Mouse (Mus musculus): ENCODE data around the gene Ptbp2.
A peak's percentile ranks its signal among the peaks of the same experiment; 100 is the strongest.

Ptbp2 gene

GRCm38 (mm10) chr3:119784366-119784765, at the start of gene Ptbp2:
Gene Ptbp2, minus strand, starts transcription at chr3:119784466.
- no peak for DNase-seq (ENCODE audit: low spot score in 2 of 2)

GRCm38 (mm10) chr3:119814678-119815077, 30.4 kb upstream of the Ptbp2 start:
- no peak for DNase-seq (ENCODE audit: low spot score in 2 of 2)

DNA sequence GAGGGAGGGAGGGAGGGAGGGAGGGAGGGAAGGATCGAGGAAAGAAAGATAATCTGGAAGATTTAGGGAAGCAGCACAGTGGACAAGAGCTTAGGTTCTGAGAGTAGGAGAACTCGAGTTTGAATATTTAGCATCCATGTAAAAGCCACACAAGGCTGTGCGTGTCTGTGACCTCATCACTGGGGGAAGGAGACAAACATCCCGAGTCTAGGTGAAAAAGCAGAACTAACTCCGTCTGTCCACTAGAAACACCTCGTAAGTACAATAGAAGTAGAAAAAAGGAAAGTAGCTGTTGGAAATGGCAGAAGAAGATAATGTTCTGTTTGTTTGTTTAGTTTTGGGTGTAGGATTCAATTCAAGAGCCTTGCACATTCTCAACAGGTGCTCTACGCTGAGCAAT, 21.9 kb upstream of the Ptbp2 start:
- no peak for DNase-seq (ENCODE audit: low spot score in 2 of 2)

DNA sequence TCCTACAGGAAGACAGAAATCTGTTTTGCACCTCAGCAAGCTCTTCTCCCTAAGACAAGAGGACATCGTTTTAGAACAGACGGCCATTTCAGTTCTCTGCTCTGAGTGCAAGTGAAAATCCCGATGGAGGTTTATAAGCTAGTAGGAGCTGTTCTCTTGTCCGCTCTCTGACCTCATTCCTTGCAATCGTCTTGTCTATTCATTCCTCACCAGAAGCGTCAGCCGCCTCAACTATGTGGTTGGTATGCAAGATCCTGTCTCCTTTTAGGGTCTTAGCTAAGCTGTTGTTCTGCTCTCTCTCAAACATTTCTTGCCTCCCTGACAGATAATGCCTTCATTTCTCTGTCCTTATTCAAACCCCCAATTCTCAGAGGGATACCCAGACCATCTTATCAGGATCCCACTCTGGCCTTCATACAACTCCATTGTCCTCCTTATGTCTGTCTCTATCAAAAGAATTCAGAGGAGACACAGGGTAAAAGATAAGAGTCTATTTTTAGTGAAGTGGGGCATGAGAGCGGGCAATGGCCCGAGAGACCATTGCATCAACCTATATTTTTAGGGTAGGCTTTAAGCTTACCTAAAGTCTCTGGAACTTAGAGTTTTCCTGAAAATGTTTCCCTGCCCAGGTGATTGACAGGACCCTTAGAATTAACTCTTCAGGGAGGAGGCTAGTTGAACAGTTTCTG, 10.6 kb upstream of the Ptbp2 start:
- no peak for DNase-seq (ENCODE audit: low spot score in 2 of 2)

DNA sequence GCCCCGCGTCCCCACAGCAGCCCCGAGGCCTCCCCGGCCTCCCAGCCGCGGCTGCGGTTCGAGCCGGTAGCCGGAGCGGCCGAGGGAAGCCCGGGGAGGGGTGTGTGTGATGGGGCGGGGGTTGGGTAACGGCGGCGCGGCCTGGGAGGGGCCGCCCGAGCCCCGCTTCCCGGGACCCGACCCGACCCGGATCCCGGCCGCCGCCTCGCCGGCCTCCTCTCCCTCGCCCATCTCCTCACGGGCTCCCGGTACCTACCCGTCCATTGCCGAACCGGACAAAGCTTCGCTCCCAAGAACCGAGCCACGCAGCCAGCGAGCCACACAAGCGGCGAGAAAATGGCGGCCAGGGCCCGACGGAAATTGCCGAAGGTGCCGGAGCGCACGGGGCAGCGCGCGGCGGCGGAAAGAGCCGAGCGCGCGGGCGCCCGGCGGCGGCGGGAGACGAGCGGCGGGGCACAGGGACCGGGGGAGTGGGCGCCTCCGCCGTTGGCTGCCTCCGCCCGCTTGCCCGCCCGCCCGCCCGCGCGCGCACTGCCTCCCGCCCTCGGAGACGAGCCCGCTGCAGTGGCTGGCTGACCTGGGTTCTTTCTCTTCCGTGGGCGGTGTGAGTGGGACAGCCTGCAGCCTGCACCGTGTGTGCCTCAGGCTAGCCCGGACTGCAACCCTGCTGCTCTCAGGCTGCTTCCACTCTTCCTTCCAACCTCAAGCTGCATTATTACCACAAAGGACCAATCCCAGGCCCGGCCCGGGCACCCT, 1.1 kb downstream of the Ptbp2 start:
- DNase-seq (ENCODE audit: low spot score in 2 of 2), result peak; percentile 78 to 80

DNA sequence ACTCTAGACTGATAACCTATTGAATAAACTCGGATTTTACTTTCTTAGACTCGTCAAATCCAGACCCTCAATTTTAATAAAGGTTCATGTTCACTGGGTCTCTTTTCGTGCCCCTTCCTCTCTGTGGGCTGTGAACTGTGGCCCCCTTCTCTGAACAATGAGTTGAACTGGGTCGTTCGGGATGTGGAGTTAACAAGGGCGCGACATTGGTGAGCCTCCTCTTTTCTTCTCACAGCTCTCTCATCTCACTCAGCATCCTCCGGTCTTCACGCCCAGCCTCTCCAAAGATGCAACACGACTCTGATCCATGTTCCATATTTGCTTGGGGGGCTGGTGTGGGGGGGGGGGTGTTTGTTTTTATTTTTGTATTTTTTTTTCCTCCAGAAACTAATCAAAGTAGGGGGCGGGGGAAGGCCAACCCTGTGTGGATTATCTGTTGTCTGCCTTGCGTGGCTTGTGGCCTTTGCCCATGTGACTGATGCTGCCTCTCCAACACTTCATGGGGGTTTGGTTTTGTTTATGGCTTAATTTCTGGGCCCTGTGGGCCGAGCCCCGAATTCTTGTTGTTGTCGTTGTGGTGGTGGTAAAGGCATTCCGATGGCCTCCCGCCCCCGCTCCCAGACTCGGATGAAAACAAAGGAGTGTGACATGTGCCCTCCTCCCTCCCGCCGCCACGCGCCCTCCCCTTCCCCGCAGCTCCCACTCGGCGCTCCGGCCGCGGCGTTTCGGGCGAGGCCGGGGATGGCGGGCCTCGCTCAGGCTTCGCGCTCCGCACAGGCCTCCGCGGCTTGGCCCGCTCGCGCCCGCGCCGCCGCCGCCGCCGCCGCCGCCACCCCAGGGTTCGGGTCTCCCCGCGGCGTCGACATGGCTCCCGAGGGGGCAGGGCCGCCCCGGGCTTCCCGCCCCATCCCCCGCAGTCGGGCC, 2.0 kb downstream of the Ptbp2 start:
- DNase-seq (ENCODE audit: low spot score in 2 of 2), result peak in 1 of 2 experiments; percentile 23

DNA sequence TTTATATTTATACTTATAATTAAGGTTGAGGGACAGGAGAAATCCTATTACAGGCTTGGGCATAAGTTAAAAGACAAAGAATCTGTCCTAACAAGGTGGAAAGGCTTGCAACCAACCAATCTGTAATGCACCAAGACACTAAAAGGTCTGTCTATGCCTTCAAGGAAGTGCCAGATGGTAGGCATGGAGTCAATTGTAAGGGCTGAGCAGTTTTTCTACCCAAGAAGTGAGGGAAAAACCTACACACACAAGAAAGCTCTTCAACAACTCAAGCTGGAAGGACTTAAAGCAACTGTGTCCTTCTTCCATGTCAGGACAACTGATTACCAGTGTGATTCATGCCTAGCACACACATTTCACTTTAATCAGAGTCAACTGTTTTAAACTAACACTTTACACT, 3.4 kb downstream of the Ptbp2 start:
- no peak for DNase-seq (ENCODE audit: low spot score in 2 of 2)

DNA sequence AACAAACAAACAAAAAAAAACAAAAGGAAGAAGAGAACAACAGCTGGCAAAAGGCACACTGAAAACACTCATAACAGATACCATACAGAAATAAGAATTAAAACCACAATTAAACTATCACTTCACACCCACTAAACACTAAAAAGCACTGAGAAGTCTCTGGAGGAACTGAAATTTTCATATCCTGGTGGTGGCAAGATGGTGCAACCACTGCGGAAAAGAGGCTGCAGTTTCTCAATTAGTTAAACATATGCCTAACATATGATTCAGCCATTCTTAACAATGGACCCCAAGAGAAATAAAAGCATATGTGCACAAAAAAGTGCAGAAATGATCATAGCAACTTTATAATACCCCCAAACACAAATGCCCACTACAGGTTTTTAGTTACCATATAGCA, 5.0 kb downstream of the Ptbp2 start:
- peak; percentile 14 to 37 for DNase-seq (ENCODE audit: low spot score in 2 of 2)

- no peak for DNase-seq (ENCODE audit: low spot score in 2 of 2)
These were observed 5.8 kb downstream of the Ptbp2 start for GRCm38 (mm10) chr3:119778431-119778830.

DNA sequence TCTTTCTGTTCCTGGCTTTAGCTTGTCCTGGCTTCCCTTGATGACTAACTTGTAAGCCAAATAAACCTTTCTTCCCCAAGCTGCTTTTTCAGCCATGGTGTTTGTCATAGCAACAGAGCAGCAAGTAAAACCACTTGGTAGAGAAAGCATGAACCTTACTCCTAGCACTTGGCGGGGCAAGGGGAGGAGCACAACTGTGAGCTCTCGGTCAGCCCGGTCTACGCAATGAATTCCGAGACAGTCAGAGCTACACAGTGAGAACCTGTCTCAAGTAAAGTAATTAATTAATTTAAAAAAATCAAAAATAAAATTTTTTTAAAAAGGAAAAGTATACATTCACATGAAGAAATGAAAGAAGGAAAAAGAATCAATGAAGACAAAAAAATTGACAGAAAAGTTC, 8.1 kb downstream of the Ptbp2 start:
- DNase-seq (ENCODE audit: low spot score in 2 of 2), result no peak

- DNase-seq (ENCODE audit: low spot score in 2 of 2), result no peak
These were observed 11.5 kb downstream of the Ptbp2 start for GRCm38 (mm10) chr3:119772789-119773188.

DNA sequence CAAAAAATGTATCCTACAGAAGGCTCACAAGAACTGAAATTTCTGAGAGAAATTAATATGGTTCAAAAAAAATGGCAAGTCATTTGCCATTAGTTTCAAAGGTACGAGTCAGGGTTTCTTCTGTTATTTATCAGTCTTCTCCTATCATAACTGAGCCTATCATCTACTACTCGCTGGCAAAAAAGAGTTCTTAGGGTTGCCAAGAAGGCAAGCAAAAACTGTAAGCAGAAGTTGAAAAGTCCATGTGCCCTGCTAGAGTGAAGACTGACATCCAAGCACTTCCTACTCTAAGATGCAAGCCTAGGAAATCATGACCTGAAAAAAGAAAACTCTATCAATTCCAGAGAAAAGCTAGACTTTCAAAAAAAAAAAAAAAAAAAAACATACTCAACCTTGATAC, 20.5 kb downstream of the Ptbp2 start:
- no peak for DNase-seq (ENCODE audit: low spot score in 2 of 2)

- DNase-seq (ENCODE audit: low spot score in 2 of 2), result no peak
These were observed 22.5 kb downstream of the Ptbp2 start for GRCm38 (mm10) chr3:119761732-119762131.

DNA sequence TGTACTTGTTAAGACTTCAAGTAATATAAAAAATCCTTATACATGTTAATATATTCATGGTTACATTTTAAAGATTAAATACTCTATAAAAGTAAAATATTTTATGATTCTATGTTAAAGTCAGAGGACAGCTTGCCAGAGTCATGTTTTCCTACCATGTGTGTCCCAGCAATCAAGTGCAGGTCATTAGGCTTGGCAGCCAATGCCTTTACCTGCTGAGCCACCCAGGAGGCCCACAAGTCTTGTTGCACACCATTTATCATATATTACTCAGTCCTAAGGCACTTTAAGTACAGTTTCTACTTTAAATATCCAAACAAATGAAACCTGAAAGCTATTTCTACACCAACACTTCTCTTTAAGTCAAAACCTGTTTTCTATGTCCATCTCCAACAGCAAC, 30.5 kb downstream of the Ptbp2 start:
- DNase-seq (ENCODE audit: low spot score in 2 of 2), result no peak

DNA sequence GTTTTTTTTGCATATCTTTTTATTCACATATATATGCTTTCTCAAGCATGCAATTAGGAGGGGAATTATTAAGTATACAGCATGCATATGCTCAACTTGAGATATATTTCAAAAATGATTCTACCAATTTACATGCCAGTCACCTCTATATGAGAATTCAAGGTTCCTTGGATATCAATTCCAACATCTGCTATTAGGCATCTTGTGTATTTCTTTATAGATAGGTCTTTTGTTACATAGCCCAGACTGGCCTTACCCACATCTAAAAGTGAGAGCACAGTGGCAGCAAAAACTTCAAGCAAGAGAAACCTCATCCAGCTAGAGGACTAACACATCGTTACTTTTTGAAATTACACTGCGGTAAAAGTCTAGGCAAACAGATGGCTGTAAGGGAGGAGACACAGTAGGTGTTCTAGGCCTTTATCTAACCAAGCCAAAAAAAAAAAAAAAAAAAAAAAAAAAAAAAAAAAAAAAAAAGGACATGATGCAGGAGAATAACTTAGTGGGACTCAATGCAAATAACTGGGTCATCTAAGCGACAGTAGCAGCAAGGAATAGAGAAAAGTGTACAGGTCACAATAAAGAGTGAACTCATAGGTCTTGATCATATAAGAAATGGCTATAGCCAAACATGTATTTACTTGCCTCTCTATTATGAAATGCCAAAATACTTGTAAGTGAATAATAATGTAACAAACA, 34.6 kb downstream of the Ptbp2 start:
- no peak for DNase-seq (ENCODE audit: low spot score in 2 of 2)

- no peak for DNase-seq (ENCODE audit: low spot score in 2 of 2)
These were observed 35.1 kb downstream of the Ptbp2 start for GRCm38 (mm10) chr3:119749140-119749539.

GRCm38 (mm10) chr3:119746656-119747055, 37.6 kb downstream of the Ptbp2 start:
- DNase-seq (ENCODE audit: low spot score in 2 of 2), result no peak

- no peak for DNase-seq (ENCODE audit: low spot score in 2 of 2)
These were observed 38.5 kb downstream of the Ptbp2 start for GRCm38 (mm10) chr3:119745801-119746200.

DNA sequence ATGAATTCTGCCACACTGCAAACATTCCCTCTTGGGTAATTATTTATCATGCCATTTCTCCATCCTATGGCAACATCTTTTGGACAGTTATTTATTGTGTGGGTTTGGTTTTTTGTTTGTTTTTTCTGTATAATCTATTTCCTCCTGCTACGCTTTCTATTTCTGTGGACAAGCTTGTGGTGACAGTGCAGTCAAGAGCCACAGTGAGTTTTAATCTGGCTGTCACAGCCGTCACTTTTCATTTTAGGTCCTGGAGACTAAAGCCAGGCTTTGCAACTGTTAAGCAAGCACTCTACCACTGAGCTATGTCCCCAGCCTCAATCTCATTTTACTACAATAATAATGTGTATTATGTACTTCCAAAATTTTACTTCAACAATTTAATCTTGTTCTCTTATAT, 54.4 kb downstream of the Ptbp2 start:
- no peak for DNase-seq (ENCODE audit: low spot score in 2 of 2)

GRCm38 (mm10) chr3:119712066-119712465, 72.2 kb downstream of the Ptbp2 start:
- no peak for DNase-seq (ENCODE audit: low spot score in 2 of 2)

GRCm38 (mm10) chr3:119711503-119711902, 72.8 kb downstream of the Ptbp2 start:
- no peak for DNase-seq (ENCODE audit: low spot score in 2 of 2)

GRCm38 (mm10) chr3:119701467-119701866, 82.8 kb downstream of the Ptbp2 start:
- no peak for DNase-seq (ENCODE audit: low spot score in 2 of 2)
